Mouse (Mus musculus): ENCODE results near the gene Cdcp1.

- TF ChIP-seq HCFC1 (IDR thresholded peaks at IDR 0.05; ENCODE audit: borderline replicate concordance, insufficient read depth, low read length), result no peak
- no peak for TF ChIP-seq ZNF384 (IDR thresholded peaks at IDR 0.05; ENCODE audit: low read depth, low read length)
These were observed 92.0 kb downstream of the Cdcp1 start for GRCm38 (mm10) chr9:123123571-123124412.
